Mouse (Mus musculus) spleen, adult 12 weeks (tissue): ENCODE measurements around the gene Mff.

Source experiments
- DNase-seq: peaks from one replicate; pipeline ENCODE4 v3.0.0; 2022; ENCODE audit warnings: low spot score

The Mff gene

DNA sequence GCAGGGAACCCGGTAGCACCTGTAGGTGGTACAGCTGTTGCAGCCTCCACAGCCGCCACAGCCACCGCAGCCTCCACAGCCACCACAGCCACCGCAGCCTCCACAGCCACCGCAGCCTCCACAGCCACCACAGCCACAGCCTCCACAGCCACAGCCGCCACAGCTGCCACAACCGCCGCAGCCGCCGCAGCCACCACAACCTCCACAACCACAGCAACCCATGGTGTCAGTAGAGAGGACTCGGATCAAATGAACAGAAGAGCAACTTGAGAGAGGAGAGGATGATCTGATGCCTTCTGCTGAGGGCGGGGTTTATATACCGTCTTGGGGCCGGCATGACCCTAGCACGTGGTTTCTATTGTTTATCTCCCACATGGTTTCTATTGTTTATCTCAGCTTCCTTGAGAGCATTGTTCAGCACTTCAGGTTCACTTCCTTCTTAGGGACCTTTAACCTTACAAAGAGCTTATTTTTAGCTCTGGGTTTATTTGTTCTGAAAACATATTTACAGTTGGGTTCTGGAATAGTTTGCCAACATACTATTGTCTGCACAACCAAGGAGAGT is 46.4 kb downstream of the Mff start, which contains the start of gene Gm47791:
Gene Gm47791 (minus strand): TSS at position 222 of the 565 bp plus-strand sequence.
- DNase-seq, result no peak

DNA sequence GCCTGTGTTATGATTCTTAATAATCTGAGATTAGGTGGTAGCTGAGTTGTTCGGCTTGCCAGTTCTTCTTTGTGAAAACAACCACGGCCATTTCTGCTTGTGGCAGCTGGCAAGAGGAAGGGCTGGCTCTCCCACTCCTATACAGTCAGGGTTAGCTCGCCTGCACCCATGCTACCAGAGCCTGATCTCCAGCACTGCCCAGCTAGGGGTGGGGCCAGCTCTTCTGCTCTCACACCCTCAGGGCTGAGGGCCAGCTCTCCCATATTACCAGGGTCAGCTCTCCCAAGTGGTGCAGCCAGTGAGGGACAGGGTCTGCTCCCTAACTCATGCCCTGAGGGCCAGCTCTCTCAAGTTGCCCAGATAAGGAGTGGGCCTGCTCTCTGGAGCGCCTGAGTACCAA is 47.7 kb downstream of the Mff start:
- DNase-seq, result no peak

DNA sequence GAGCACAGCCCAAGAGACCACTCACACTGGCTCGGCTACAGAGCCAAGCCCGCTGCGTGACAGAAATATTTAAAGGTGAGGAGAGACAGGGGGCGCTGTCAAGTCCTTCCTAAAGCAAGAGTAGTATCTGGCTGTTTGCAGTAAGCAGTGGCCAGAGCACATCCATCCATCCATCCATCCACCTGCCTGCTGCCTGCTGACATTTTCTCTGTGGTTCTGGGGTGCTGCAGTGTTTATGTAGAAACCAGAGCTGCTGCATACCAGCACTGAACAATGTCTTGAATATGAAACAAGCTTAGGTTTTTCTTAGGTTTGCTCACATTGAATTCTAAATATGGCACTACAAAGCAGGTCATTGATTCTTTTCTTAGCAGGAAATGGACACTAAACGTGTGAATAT is 48.5 kb downstream of the Mff start:
- no peak for DNase-seq

DNA sequence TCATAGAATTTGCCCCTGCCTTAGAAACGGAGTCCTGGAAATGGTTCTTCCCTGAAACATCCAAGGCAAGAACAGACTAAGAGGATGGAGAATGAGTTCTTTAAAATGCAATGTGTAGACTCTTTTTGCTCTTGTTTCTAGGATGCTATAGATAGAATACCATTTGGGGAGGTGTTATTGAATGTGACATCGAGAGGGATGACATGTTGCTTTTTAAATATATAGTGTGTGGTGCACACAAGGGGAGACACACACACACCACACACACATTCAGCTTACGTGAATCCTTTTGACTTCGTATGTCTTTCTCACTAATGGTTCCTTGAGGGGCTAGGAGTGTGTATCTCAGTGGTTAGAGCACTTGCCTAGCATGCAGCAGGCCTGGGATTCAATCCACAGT is 50.6 kb downstream of the Mff start:
- no peak for DNase-seq

DNA sequence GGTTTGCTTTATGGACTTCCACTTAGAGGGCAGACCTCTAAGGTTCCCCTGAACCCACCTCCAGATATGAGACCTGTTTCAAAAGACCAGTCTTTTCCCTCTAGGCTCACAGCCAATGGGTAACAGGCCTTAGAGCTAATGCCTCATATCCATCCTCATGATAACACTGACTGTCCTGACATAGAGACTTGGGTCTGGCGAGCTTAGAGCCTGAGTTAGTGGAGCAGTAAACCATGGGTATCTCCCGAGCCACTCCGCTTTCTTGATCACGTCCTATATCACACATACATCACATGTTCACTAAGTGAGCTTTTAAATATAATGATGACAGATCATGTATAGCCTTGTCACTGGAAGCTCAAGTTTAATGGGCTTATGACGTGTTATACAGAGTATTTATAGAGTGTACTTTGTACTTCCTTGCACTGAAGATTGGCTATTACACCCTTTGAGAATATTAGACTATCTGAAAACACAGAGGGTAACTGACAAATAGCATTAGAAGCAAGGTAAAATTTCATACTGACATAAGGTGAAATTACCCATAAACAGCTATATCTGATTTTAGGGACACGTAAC is 54.8 kb downstream of the Mff start:
- DNase-seq, result no peak

DNA sequence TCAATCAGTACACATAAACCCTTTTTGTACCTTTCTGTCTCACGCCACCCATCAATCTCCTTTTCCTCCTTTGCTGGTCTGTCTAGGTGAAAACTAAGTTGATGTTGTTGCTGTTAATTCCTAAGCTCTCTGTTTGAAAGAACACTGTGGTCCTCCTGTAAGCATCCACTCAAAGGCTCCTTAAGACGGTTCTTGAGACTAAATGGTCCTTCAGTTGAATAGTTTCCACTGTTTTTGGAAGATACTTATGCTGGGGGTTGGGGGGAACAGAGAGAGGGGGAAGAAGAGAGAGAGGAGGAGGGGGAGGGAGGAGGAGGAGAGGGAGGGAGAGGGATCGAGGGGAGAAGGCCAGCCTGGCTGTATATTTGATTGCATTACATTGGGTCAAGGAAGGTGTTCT is 58.9 kb downstream of the Mff start:
- DNase-seq, result no peak

DNA sequence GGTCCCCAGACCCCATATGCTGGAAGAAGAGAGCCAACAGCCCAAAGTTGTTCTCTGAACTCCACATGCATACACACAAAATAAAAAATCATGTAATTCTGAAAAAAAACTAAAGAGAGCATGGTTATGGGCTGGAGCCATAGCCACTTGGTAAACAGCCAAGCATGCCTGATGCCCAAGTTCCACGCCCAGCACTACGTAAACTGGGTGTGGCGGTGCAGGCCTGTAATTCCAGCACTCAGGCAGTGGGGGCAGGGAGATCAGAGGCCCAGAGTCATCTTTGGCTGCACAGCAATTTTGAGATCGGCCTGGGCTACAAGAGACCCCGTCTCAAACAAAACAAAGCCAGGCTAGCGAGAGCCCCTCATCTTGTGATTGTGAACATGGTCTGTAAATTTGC is 60.9 kb downstream of the Mff start:
- no peak for DNase-seq

DNA sequence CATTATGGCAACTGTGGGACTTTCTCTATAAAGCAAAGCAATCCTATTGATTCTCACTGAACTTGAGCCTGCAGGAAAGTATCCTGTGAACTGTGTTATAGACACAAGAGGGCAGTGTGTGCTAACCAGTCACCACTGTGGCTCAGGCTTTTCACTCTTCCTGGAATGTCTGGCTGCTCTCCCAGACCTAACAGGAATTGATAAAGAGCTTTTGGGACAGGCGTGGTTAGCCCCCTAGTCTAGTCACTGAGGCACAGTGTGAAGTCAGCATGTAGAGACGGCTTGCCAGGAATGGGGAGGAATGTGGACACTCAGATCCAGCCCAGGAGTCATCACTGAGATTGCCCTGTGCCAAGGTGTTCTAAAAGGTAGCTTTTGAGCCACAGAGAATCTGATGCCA is 62.7 kb downstream of the Mff start:
- no peak for DNase-seq

DNA sequence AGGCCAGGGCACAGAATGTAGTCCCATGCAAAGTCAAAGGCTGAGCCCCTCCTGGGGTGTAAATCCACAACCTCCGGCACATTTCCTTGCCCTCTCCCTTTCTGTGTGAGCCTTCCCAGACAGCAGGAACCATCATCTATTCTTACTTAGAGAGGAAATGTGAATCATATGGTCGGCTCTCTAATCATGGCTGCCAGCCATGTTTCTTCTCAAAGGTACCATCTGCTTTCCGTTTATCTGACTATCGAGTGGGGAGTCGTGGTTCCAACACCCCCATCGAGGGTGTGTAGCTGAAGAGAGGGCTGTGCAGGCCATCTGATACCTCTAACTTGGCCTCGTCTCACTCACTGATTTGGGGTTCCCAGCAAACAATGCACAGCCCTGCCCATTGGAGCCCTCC is 63.4 kb downstream of the Mff start:
- no peak for DNase-seq

DNA sequence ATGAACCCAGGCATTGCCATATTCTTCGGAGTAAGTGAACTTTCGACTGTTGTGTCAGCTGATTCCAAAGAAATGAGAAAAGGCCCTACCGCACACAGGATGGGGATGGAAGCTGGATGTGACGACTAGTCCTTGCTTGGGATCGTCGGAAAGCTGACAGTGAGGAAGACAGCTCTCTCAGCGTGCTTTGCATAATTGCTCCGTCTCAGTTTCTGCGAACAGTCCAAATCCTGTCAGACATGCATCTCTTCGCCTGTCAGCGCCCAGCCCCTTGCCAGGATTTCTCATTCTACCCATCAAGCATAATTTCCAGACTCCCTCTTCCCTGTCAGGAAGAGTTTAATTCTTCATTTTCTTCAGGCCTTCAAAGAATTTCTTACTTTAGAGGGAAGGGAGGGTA is 66.4 kb downstream of the Mff start:
- DNase-seq, result no peak

DNA sequence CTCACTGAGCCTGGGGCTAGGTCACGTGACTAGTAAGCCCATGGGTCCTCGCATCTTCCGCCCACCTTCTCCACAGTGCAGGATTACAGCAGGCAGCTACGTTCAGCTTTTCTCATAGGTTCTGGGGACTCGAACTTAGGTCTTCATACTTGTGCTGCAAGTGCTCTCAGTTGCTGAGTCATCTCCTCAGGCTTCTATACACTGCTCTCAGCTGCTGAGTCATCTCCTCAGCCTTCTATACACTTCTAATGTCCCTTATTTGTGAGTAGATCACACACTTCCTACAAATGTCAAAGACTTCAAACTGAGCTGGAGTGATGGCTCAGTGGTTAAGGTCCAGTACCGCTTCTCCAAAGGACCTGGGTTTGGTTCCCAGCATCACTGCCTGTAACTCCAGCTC is 67.5 kb downstream of the Mff start:
- no peak for DNase-seq

DNA sequence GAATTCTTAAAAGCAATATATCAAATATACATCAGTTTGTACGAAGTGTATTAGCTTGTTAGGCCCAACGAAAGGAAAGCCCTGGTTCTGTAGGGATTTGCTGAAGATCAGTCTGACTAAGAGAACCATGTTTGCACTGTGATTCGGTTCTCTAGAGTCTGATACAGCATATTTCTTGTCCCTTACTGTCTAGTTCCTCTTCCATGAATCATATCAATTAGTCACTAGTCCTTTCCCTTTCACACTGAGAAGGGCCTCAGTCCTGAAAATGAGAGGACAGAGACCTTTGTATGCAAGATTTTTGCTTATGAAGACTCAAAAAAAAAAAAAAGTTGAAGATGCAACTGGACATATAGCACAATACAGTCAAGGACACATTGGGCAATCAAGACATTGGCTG is 68.4 kb downstream of the Mff start:
- no peak for DNase-seq

DNA sequence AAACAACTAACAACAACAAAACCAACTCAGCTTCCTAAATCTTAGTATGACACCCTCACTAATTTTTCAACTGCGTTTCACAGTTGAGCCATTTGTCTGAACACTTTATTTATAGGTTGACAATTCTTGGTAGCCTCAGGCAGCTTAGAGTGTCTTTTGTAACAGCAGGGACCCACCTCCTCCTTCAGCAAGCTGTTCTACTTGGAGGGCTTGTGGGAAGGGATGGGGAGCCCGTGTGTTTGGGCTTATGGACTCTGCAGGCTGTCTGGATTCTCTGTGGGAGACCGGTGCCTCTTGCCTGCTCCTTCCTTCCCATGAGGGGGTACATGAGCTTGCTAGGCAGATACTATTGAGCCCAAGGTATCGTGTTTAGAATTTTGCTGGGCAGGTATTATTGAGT is 69.3 kb downstream of the Mff start:
- no peak for DNase-seq

DNA sequence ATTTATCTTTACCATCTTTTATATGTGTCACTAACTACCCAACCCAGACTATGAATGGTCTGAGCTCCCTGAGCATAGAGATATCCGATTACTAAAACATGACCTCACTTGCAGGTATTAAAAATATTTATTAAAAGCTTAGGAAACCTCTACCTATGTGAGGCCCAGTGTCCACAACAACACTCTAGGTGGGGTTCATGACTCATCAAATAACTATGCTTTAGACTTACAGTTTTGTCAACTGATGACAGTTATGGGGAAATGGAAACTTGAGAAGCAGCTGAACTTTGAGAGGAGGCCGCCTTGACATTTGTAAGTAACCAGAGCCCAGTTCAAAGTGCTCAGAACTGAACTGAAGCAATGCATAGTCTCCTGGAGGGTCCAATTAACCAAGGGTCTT is 70.5 kb downstream of the Mff start:
- no peak for DNase-seq

DNA sequence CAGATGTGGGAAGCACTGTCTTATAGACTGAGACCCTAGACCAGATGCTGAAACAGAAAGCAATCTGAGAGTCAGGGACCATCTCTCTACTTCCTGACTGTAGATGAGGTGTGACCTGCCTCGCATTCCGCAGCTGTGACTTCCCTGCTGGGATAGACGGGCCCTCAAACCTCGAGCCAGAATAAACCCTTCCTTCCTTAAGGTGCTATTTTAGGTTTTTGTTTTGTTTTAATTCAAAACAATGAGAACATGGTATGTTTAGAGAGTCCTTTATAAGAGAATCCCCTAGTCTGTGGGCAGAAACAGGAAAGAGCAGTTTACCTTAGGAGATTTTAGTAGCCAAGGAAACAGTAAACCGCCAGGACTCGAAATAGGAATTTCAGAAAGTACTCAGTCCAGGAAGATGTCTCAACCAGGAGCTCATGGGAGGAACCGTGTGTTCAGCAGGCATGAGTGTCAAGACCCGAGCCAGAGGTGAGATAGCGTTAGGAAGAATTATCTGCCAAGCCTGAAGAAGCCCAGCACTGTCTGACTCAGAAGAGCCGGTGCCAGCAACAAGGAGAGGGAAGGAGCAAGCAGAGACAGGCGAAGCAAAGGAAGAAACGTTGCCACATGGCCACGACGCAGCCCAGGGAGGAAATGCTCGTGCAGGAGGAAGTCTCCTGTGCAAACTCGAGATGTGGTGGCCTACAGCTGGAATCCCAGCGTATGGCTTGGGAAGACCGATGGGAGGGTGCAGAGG is 71.2 kb downstream of the Mff start:
- no peak for DNase-seq

DNA sequence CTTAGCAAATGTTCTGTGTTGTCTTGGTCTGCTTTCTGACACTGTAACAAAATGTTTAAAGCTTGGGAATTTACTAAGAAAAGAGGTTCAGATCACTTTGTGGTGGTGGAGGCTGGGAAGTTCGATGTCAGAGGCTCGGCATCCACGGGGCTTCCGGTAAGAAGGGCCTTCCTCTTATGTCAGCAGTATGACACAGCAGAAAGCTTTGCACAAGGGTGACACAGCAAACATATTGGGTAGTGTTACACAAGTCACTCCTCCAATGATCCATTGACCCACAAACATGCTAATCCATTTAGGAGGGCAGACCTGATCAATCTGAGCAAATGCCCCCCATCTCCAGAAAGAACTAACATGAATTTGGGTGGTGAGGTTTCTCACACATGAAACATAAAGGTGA is 72.4 kb downstream of the Mff start:
- DNase-seq, result no peak

DNA sequence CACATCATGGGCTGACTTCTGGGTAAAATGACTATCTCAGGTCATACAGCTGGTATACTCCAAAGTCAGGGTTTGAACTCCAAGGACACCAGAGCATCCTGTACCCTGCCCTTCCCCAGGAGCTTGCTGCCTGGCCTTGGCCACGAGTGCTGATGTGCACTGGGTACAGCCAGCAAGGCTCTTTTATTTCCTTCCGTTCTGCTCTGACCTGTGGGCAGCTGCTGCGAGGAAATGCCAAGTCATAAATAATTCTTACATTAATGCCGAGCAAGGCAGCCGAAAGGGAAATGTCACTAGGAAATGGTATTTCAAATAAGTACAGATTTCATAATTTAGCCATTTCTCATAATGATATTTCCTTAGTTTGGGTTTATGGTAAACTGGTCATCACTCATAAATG is 73.6 kb downstream of the Mff start:
- DNase-seq, result no peak

DNA sequence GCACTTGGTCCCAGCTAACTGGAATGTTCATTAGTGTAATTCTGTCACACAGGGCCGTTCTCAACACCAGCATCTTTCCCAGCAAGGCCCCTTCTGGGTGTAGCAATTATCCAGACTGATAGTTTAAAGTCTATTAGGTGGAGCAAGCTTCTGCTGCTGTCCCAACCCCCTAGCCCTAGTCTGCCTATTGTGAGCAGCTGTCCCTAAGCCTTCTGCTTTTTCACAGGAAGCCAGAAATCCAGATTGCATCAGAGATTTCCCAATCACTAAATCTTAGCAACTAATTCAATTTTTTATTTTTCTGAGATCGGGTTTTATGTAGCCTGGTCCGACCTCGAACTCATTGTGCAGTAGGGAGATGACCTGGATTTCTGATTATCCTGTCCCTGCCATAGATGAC is 74.2 kb downstream of the Mff start:
- DNase-seq, result no peak

DNA sequence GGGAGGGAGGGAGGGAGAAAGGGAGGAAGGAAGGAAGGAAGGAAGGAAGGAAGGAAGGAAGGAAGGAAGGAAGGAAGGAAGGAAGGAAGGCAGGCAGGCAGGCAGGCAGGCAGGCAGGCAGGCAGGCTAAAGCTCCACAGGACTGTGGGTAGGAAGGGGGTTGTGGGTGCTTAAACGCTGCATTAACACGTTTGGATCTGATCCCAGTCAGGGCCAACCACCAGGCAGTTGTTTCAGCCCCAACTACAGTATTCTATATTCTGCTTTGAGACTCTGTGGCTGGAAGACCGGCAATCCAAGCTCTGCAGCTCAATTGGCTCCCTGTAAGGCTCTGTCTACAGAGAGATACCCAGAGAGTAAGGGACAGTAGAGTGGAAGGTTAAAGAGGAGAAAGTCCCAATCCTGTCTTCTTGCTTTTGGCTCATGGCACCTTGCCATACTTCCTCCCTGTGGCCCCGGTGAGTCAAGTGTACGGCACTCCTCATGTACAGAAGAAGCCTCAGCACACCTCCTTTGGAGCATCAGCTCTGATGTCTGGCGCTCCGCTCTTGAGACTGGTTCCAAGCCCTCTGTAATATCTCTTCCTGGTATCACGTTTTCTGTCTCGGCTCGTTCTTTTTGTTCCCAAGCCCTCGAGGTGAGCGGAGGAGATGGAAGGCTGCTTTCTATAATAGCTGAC is 76.6 kb downstream of the Mff start:
- no peak for DNase-seq
